Mouse (Mus musculus) liver, postnatal 0 days (tissue): ENCODE measurements at regions not wholly inside any gene's neighbourhood (a gene's known extent, or its start where the extent isn't known, plus 50 kb on each side); places are given as distances from the start of the nearest gene placed in this dataset.

Experiments
- CTCF ChIP-seq: sonication (generic); IDR thresholded peaks from 2 replicates; pipeline ENCODE4 v1.5.1; 2016; ENCODE audit warnings: antibody characterized with exemption, low read depth
- EP300 ChIP-seq: IDR thresholded peaks from 2 replicates; pipeline ENCODE4 v1.6.1; 2016; ENCODE audit warnings: antibody characterized with exemption, low read depth, mild to moderate bottlenecking

DNA sequence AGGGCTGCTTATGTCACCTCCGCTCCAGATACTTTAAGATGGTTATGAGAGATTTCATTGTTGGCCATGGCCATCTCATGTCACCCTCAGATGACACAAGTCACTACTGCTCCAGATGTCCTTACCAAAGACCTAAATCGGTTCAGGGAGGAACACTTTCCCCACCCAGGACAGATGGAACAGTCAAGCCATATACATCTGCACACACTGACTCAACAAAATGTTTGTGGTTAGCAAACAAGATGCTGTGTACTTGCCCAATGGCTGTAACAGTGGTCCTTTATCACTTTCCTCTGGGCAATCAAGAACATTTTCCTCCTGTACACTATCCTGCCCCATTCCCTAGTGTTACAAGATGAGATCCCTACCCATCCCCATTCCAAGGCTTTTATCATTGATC is 64.1 kb upstream of the Tent5a start:
- no peak for TF ChIP-seq CTCF
- TF ChIP-seq EP300 = no peak
